Comparison of ENCODE assay signal across 21 mouse cellular contexts in the genomic region with DNA sequence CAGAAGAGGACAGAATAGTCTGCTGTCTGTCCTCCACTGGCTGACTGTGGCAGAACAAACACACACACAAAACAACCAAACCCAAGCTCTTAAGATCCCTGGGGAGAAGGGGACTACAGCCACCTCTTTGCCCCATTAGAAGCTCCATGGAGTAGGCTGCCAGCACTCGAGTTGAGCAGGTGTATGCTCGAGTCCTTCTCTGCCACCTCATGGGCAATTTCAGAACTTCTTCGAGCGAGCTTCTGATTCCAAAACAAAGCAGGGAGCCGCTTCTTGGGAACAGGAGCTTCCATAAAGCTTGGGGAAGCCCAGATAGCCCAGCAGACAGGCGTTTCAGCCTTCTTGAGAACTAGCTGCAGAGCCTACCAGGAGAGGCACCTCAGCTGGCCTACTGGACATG.
DNase-seq lines count a peak whose midpoint lies in the region; ATAC-seq and TF ChIP-seq lines count a peak whose summit lies in the region.
"Had no signal": no experiment of that assay in that cellular context is flagged by ENCODE, and none has a peak within 500 bp of the region (broad histone marks: within the 10 kb centered on the region; RNA-seq: fewer than 3 reads in every experiment).

No protein-coding gene starts in this region.

- ATAC-seq in heart, postnatal 0 days (ENCODE audit: insufficient read depth, low read depth): no peak
- no peak for ATAC-seq in liver, embryonic 14.5 days (ENCODE audit: insufficient read depth)
- ATAC-seq: forebrain, embryonic 14.5 days had no signal

- 60% methylated on average over 6 of the region's 6 CpGs for WGBS in heart, postnatal 0 days
- WGBS in liver, embryonic 14.5 days (ENCODE audit: insufficient replicate concordance): 65% methylated on average over 6 of the region's 6 CpGs
- WGBS in thymus, adult 2 months: 87% methylated on average over 6 of the region's 6 CpGs
- 56% methylated on average over 6 of the region's 6 CpGs for WGBS in cerebellum, adult 2 months

- no peaks in the 10 kb centered on the region for H3K27me3 ChIP-seq in heart, postnatal 0 days (ENCODE audit: control insufficient read depth, insufficient read depth, low read length)
- no peaks in the 10 kb centered on the region for H3K27me3 ChIP-seq in liver, embryonic 14.5 days (ENCODE audit: control insufficient read depth, insufficient read depth, low read length)
- no peaks in the 10 kb centered on the region for H3K27me3 ChIP-seq in thymus, adult 2 months (ENCODE audit: control insufficient read depth, insufficient read depth, low read length)
- no peaks in the 10 kb centered on the region for H3K27me3 ChIP-seq in cerebellum, adult 2 months (ENCODE audit: control insufficient read depth, insufficient read depth, low read length)
- H3K27me3 ChIP-seq: hindbrain, embryonic 13.5 days; stomach, embryonic 15.5 days had no signal

- no peak overlapping the region for H3K27ac ChIP-seq in heart, postnatal 0 days (ENCODE audit: low read depth)
- H3K27ac ChIP-seq in liver, embryonic 14.5 days: no peak overlapping the region
- H3K27ac ChIP-seq in thymus, adult 2 months (ENCODE audit: control insufficient read depth, insufficient read depth, low read length): no peak overlapping the region
- H3K27ac ChIP-seq in cerebellum, adult 2 months (ENCODE audit: insufficient read depth, low read length): no peak overlapping the region
- H3K27ac ChIP-seq: hindbrain, embryonic 13.5 days; macrophage; stomach, embryonic 15.5 days had no signal

- H3K4me2 ChIP-seq in heart, postnatal 0 days (ENCODE audit: low read depth, low read length): no peak overlapping the region
- no peak overlapping the region for H3K4me2 ChIP-seq in liver, embryonic 14.5 days (ENCODE audit: low read depth)
- H3K4me2 ChIP-seq: heart, embryonic 11.5 days; hindbrain, embryonic 13.5 days; midbrain, embryonic 11.5 days; stomach, embryonic 15.5 days had no signal

- no peak for DNase-seq in heart, postnatal 0 days (ENCODE audit: low spot score)
- DNase-seq in heart, adult 8-10 months (ENCODE audit: low spot score): no peak
- DNase-seq in liver, embryonic 14.5 days (ENCODE audit: low read depth in 3 of 3, low spot score in 3 of 3): no peak
- DNase-seq in liver (no peak), ES-CJ7 (ENCODE audit: low read depth, low spot score) (peak; percentile 48), adipocyte (ENCODE audit: low spot score) (peak; percentile 40)
- DNase-seq in thymus, adult 2 months: no peak
- DNase-seq in cerebellum, adult 2 months: no peak
- DNase-seq: adrenal gland, postnatal 25 days; cerebellum, adult 18-20 months; cerebellum, postnatal 36 days; heart, postnatal 14 days; lung, adult 18-20 months; right cerebral cortex, postnatal 25 days had no signal

- no peak overlapping the region for H3K4me3 ChIP-seq in heart, postnatal 0 days (ENCODE audit: low read depth, low read length)
- H3K4me3 ChIP-seq in liver, embryonic 14.5 days (ENCODE audit: insufficient read depth in 1 of 2, low read depth in 2 of 2, low read length in 2 of 2): no peak overlapping the region
- no peak overlapping the region for H3K4me3 ChIP-seq in thymus, adult 2 months (ENCODE audit: control insufficient read depth, insufficient read depth, low read length)
- H3K4me3 ChIP-seq in cerebellum, adult 2 months (replicated peaks; ENCODE audit: insufficient read depth, low read depth, low read length): no peak overlapping the region
- H3K4me3 ChIP-seq: hindbrain, embryonic 13.5 days; myocyte; stomach, embryonic 15.5 days had no signal

- no peak for TF ChIP-seq EP300 in heart, postnatal 0 days (IDR thresholded peaks at IDR 0.05; ENCODE audit: low read depth)
- no peak for TF ChIP-seq EP300 in liver, embryonic 14.5 days (IDR thresholded peaks at IDR 0.05; ENCODE audit: low read depth)

- H3K4me1 ChIP-seq in heart, postnatal 0 days (ENCODE audit: control insufficient read depth, insufficient read depth): no peaks in the 10 kb centered on the region
- no peaks in the 10 kb centered on the region for H3K4me1 ChIP-seq in liver, embryonic 14.5 days (replicated peaks; ENCODE audit: control insufficient read depth in 2 of 2, insufficient read depth in 2 of 2, low read length in 1 of 2)
- no peaks in the 10 kb centered on the region for H3K4me1 ChIP-seq in thymus, adult 2 months (replicated peaks; ENCODE audit: control insufficient read depth, insufficient read depth, low read length)
- H3K4me1 ChIP-seq in cerebellum, adult 2 months (ENCODE audit: control insufficient read depth, insufficient read depth, low read length): peaks cover 3% of the 10 kb centered on the region; the same call in 1 of the 2 replicates
- H3K4me1 ChIP-seq: hindbrain, embryonic 13.5 days had no signal

- H3K9me3 ChIP-seq in heart, postnatal 0 days (replicated peaks; ENCODE audit: control insufficient read depth, low read length): no peaks in the 10 kb centered on the region
- no peaks in the 10 kb centered on the region for H3K9me3 ChIP-seq in liver, embryonic 14.5 days (ENCODE audit: control insufficient read depth, low read length)
- H3K9me3 ChIP-seq: hindbrain, embryonic 13.5 days; stomach, embryonic 15.5 days had no signal

- no peak for TF ChIP-seq POLR2A in thymus, adult 2 months (IDR thresholded peaks at IDR 0.05; ENCODE audit: control insufficient read depth, extremely low read depth, insufficient read depth, low read length, poor library complexity)
- no peak for TF ChIP-seq POLR2A in cerebellum, adult 2 months (IDR thresholded peaks at IDR 0.05; ENCODE audit: borderline replicate concordance, insufficient read depth, low read length)

- no peak overlapping the region for H3K9ac ChIP-seq in heart, postnatal 0 days (replicated peaks; ENCODE audit: low read depth, low read length)
- H3K9ac ChIP-seq in liver, embryonic 14.5 days (replicated peaks): no peak overlapping the region
- H3K9ac ChIP-seq: hindbrain, embryonic 13.5 days; stomach, embryonic 15.5 days had no signal

- peaks cover 67% of the 10 kb centered on the region for H3K36me3 ChIP-seq in heart, postnatal 0 days (replicated peaks; ENCODE audit: control insufficient read depth, insufficient read depth, low read length)
- H3K36me3 ChIP-seq in liver, embryonic 14.5 days (replicated peaks; ENCODE audit: control insufficient read depth, insufficient read depth, low read depth): peaks cover 32% of the 10 kb centered on the region
- no peaks in the 10 kb centered on the region for H3K36me3 ChIP-seq in thymus, adult 2 months (ENCODE audit: control insufficient read depth, insufficient read depth, low read length)

- TF ChIP-seq CTCF in heart, postnatal 0 days (IDR thresholded peaks at IDR 0.05; ENCODE audit: low read depth): peak; percentile 28; the same call in 1 of the 2 replicates
- TF ChIP-seq CTCF in liver, embryonic 14.5 days (IDR thresholded peaks at IDR 0.05; ENCODE audit: low read depth): peak; percentile 21; the same call in 1 of the 2 replicates
- no peak for TF ChIP-seq CTCF in thymus, adult 2 months (IDR thresholded peaks at IDR 0.05; ENCODE audit: borderline replicate concordance, control insufficient read depth, extremely low read depth, insufficient read depth, low read length, poor library complexity)
- TF ChIP-seq CTCF in cerebellum, adult 2 months (IDR thresholded peaks at IDR 0.05; ENCODE audit: borderline replicate concordance, insufficient read depth, low read depth, low read length): no peak

Comparison
In these comparisons a context has a peak if more than half of its experiments do, and no peak if none do; other contexts are left out.
1. DNase-seq: peak in ES-CJ7 (single experiment) and adipocyte (single experiment); none in heart, postnatal 0 days (single experiment), heart, adult 8-10 months (single experiment), liver, embryonic 14.5 days (0 of 3), liver (single experiment), thymus, adult 2 months (single experiment) and cerebellum, adult 2 months (0 of 2).
2. CTCF ChIP-seq: peak in heart, postnatal 0 days (single experiment) and liver, embryonic 14.5 days (single experiment); none in thymus, adult 2 months (single experiment) and cerebellum, adult 2 months (single experiment).